Mouse (Mus musculus) gastrocnemius, adult 8-10 months (tissue): ENCODE results near the gene Pknox2. TPM values are rescaled to one million over a fixed set of nuclear protein-coding genes. Genes with fewer than 3 reads are reported as not detected.

Experiments used
- DNase-seq, 2 experiments: peaks; one replicate each; pipeline ENCODE4 v3.0.0; 2022; ENCODE audit warnings: low spot score in 2 of 2
- total RNA-seq, 4 experiments: library from RNA; stranded (reverse); gene quantifications; 2 replicates each; pipeline ENCODE4 v1.2.4; 2022

Pknox2 gene
- total RNA-seq, 4 experiments from 2014 or later, result 31.7 to 55.3 (median 36.5) TPM

DNA sequence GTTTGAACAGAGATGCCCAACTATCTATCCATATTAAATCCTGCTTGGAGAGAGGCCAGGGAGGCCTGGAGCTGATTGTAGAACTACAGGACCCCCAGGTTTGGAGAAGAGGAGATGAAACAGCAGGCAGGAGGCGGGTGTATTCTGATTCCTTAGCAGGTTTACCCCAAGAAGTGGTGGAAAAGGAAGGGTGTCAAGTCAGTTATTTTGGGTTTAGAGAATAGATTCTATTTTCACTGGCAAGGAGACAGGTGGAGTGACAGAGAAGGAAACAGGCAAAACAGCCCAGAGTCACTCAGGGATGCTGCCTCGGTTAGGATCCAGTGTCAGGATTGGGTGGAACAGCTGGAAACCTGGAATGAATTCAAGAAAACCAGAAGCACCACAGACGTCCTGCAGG is 263.6 kb downstream of the Pknox2 start:
- no peak for DNase-seq

DNA sequence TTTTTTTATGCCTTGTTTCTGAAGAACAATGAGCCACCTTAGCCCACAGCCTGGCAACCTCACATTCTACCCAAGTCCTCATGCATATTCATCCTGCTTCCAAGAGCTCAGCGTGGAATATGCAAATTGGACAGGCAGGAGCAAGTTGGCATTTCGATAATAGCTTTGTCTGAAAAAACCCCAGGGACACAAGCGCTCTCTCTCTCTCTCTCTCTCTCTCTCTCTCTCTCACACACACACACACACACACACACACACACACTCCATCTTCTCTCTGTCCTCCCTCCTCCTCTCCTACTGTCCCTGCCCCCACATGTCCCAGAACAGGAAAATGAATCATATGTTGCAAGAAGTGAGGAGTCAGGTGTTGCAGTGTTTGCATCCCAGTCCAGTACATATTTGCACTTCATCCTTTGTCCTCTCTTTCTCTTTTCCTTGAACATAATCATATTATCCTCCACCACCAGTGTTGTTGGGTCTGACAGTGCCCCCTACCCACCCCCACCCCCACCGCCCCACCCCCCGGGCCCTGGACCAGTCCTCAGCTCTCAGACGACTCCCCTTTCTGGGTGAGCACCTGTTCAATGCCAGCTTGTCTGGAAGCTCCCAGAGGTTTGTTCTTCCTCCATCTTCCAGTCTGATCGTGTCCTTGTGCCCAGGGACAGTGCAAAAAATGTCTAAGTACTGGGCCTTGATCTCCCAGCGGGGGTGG is 265.0 kb downstream of the Pknox2 start:
- DNase-seq, result no peak

DNA sequence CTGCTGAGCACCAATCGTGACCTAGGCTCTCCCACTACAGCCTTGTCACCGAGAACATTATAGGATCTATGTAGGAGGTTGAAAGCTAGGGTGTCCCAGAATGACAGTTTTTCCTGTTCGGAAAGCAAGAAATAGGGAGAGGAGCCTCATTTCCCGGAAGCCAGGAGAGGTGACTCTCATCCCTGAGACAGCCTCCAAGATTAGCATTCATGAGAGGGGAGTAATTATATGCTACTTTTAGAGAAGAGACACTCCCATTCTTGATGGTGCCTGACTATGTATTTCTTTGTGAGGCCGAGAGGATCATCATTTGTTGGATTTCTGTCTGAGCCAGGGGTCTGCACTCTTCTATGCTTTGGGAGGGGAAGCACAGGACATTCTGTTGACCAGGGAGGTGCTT is 265.6 kb downstream of the Pknox2 start:
- DNase-seq, result no peak

DNA sequence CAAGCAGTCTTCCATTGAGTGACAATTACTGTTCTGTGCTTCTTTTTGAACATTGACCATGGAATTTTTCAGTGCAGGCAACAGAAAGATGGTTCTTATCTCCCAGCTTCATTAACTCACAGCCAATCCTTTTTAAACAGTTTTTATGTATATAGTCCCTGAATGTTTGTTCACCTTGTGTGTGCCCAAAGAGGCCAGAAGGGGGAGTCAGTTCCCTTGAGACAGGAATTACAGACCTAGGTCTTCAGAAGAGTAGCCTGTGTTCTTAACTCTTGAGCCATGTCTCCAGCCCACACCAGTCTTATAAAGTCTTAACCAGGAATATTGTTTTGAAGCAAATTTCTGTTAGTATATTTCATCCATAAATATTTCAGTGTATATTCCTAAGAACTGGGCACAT is 270.4 kb downstream of the Pknox2 start:
- DNase-seq, result no peak

DNA sequence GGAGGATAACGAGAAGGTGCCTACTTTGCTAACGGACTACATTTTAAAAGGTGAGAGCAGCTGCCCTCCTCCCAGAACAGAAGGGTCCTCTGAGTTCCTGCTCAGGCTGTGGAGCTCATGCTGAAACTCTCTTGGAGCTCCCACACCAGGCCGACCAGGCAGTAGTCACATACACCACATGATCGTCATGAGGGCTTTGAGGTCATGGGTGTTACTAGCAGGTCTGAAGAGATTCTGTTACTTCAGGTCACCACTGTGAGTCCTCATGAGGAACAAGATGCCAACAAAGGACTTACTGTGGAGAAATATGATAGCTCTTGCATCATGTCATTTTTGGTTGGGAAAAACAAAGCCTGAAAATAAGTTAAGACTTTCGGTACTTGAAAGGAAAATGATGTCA is 270.9 kb downstream of the Pknox2 start:
- no peak for DNase-seq

DNA sequence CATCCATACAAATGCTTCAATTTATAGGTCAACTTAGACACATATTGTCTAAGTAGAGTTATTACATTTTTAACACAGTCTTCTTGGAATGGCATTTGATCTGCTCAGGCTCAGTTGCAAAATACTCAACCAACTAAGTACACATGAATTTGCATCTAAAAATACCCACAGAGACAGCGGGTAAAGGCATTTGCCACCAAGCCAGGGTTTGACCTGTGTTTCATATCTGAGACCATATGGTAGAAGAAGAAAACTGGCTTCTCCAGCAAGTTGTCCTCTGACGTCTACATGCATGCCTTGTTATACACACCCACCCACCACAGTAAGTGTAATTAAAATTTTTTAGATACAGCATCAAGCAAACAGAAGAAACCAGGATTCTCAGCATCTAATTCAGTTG is 273.4 kb downstream of the Pknox2 start:
- DNase-seq, result no peak

DNA sequence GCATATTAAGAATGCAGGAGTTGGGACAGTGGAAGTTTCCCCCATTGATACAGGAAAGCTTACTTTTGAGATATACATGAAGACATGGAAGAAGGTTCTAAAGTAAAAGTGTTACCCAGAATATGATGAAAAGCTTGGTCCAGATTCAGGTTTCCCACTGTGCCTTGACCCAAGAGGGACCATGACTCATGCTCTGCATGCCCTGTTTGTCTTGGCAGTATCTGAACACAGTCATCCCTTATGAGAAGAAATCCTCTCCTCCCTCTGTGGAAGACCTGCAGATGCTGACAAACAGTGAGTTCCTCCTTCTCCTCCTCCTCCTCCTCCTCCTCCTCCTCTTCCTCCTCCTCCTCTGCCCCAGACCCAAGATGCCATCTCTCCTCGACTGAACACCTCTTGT is 276.9 kb downstream of the Pknox2 start:
- DNase-seq, result no peak

DNA sequence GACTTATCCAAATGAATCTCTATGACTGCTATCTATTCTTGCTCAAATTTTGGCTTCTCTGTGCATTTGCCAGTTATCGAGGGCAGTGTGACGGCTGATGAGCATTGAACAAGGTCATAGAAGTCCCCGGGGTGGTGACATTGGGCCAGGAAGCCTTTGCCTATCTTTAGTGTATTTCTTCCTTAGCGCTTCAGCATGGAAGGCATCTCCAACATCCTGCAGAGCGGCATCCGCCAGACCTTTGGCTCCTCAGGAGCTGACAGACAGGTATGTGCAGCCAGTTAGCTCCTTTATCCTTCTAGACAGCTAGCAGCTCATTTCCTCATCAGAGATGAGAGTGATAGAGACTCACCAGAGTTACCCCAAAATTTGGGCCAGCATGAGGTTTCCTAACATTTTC is 278.5 kb downstream of the Pknox2 start:
- no peak for DNase-seq

DNA sequence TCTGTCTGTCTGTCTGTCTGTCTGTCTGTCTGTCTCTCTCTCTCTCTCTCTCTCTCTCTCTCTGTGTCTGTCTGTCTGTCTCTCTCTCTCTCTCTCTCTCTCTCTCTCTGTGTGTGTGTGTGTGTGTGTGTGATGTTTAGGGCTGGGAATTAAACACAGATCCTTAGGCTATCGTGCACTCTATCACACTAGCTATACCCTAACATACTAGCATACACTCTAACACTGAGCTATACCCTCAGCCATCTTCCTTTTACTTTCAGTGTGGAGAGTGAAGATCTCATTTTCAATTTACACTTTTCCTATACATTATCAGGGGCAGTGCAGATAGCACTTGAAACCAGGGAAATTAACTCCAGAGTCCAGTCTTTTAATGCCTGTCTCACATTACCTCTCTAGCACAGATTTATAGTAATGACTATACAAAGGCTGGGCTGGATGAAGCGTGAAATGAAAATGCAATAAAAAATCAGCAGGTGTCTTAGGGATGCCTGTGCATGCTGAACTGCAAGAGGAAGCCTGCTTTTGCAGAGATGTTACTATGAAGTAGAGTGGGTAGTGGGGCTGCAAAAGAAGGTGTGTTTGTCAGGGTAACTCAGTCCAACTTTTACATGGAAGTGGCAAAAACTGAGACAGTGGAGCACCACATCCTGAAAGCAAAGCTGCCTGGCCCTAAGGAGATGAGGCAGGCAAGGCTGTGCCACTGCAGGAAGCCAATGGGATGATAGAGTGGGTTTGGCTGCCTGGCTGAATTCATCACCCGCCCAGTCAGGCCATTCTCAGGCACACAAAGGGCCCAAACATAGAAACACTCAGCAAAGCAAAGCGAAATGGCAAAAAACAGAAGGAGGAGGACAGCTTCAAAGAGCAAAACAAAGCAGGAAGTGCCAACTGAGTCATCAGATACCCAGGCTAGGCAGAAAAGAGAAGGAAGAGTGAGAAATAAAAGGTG is 282.1 kb downstream of the Pknox2 start:
- DNase-seq, result no peak

DNA sequence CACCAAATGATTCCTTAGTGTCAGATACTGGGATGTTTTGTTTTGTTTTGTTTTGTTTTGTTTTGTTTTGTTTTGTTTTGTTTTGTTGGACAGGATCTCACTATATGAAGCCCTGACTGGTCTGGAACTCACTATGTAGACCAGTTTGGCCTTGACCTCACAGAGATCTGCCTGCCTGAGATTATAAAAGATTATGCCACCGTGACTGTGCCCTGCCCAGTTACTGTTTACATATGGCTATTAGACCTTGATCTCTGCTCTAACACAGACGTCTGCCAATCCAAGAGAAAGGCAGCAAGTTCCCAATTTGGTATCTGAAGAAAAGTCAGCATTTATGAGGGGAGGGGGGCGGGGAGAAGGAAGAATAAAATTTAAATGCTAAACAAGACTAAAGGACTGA is 283.5 kb downstream of the Pknox2 start:
- DNase-seq, result no peak

DNA sequence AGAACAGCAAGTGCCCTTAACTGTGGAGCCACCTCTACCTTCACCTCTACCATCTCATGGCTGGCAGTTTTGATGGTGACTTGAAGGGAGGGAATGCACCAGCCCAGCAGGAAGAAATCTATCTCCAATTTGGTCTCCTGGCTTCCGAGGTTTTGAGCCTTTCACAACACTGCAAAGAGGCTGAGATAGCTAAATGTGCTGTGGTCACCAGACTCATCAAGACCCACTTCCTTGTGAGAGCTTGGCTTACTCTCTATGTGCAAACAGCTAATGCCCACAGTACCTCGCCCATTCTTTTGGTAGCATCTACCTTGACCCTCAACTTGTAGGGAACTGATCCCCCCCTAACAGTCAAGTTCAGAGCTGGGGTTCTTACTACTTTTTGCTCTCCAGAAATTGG is 284.6 kb downstream of the Pknox2 start:
- no peak for DNase-seq

DNA sequence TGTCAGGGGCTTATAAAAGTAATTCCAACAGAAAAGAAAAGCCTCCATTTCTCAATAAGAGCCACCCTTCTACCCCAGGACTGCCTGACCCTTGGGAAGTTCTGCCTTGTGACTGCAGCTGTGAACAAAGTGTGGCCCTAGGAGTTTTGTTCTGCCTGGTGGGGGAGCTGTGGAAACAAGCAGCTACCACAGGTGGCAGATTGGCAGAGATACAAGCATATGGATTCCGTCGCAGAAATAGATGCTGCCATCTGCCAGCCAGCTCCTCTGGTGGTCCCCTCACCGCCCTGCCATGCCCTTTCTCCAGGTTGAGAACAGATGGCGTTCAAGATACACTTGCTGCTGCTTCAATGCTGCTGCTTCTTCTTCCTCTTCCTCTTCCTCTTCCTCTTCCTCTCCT is 288.5 kb downstream of the Pknox2 start:
- DNase-seq, result peak; percentile 3 to 7

DNA sequence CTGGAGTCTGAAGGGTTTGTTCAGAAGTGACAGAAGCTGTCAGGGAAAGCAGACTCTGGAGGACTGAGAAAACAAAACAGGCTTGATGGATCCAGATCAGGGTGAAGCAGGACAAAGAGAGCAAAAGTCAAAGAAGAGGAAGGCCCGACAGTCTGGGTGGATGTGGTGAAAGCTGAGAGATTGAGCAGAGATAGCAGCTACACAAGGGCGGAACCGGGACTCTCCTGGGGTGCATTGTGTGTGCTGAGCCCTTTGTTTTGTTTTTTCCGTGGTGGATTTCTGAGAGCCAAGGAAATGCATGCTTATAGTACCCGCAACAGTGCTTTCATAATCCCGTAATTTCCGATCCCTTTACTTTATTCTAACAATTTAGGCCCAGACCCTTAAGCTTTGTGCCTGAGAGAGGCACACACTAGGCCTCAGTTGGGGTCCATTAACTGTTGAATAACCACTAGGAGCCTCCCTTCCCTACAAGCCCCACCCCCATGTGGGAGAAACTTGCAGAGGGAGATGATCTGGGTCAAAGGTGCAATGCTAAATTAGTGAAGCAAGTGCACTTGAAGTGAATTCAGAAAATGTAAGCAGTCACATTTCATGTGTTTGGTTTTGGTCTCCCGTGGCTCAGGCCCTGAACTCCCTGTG is 289.6 kb downstream of the Pknox2 start:
- no peak for DNase-seq

DNA sequence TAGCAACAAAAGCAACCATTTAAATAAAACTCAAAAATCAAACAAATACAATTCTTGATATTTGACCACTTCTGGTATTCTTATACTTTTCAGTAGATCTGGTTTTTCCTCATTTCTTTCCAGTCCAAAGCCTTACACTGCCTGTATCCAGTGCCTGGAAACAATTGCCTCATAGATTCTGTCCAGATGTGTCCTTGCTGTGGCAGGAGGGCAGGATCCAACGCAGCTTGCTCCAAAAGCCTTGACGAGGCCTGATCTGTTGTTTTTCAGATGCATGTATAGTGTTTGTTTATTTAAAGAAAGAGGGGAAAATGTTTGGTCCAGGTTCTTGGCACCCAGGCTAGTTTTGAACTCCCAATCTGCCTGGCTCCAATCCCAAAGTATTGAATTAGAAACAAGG is 290.9 kb downstream of the Pknox2 start:
- no peak for DNase-seq

DNA sequence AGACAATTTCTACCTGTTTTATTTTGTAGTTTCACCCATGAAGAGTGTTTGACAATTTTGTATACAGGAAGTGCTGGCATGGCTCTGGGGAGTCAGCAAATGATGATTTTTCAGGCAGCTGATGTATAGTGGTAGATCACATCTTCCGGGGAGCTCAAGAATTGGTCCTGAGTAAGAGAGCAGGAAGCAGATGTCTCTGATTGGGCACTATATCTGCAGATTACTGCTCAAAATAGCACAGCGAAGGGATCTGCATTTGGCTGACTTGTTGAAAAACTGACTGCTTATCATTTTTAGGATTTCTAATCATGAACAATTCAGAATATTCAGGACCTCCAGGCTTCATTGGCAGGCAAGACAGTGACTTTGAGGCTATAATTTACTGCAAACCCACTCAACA is 295.0 kb downstream of the Pknox2 start:
- no peak for DNase-seq

DNA sequence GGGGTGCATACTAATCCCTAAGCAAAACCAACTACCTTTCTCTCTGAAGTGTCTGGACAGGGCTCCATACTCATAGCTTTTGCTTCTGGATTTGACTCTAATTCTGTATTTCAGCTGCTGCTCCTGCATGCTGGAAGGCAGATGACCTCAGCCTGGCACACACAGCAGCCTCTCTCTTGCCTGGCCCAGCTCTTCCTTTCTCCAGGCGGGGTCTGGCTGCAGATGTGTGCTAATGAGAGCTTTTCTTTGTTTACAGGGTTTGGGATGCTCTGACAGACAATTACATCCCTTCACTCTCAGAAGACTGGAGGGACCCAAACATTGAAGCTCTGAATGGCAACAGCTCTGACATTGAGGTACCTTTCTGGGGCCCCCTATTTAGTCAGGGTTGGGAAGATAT is 297.1 kb downstream of the Pknox2 start:
- DNase-seq, result no peak

DNA sequence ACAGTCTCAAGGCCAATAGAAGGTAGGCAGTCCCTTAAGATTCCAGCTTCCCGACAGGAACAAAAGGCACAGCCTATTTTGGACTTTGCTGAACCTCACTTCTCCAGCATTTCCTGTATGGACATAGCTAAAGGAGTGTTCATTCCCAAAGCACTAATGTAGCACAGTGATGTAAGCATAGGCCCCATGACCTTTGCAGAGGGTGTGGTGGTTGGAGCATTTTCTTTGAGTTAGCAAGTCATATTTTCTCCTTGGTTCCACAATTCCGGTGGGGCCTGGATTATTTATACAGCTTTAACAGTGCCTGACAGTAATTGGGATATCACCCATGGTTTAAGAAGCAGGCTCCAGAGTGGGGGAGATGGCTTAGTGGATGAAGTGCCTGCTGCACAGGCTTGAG is 298.5 kb downstream of the Pknox2 start:
- no peak for DNase-seq

DNA sequence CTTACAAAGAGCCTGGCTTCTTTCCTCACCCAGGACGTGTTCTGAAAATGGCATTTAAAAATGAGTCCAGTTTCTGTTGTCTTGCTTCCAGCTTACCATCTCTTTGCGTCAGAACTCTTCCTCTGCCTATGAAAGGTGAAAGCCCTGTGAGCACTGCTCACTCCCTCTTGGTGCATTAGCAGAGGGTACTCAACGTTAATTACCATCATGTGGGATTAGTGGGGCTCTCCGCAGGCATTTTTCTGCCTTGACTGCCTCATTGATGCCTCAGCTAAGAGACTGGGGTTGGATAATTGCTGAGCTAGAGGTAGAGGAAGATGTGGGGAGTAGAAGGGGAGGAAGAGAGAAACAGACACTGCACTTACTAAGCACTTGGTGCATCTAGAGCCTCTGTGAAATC is 300.9 kb downstream of the Pknox2 start:
- no peak for DNase-seq
